Mouse (Mus musculus) common myeloid progenitor, adult 5-6 weeks (primary cell): ENCODE data around the gene Ctla4. TPM values are rescaled to one million over a fixed set of nuclear protein-coding genes. Genes with fewer than 3 reads are reported as not detected.
A peak's percentile ranks its signal among the peaks of the same experiment; 100 is the strongest.

ENCODE experiments used
- ATAC-seq: replicated peaks from 2 replicates; pipeline ENCODE4 v1.8.0; 2016; ENCODE audit warnings: low read depth, mild to moderate bottlenecking, moderate TSS enrichment, inconsistent platforms; ENCODE audit not compliant: poor library complexity, severe bottlenecking
- total RNA-seq: library from RNA; stranded (forward); fragments of 200-1000, 187-1606 nt; gene quantifications from 2 replicates; pipeline ENCODE4 v1.2.3, GENCODE M21; 2017

The Ctla4 gene
- total RNA-seq = not detected in 2 replicates

GRCm38 (mm10) chr1:60886981-60887380 is at the start of gene Ctla4:
TSS of gene Ctla4 (plus strand) at chr1:60887000.
- no peak for ATAC-seq

GRCm38 (mm10) chr1:60839161-60839560 is 47.6 kb upstream of the Ctla4 start:
- no peak for ATAC-seq

DNA sequence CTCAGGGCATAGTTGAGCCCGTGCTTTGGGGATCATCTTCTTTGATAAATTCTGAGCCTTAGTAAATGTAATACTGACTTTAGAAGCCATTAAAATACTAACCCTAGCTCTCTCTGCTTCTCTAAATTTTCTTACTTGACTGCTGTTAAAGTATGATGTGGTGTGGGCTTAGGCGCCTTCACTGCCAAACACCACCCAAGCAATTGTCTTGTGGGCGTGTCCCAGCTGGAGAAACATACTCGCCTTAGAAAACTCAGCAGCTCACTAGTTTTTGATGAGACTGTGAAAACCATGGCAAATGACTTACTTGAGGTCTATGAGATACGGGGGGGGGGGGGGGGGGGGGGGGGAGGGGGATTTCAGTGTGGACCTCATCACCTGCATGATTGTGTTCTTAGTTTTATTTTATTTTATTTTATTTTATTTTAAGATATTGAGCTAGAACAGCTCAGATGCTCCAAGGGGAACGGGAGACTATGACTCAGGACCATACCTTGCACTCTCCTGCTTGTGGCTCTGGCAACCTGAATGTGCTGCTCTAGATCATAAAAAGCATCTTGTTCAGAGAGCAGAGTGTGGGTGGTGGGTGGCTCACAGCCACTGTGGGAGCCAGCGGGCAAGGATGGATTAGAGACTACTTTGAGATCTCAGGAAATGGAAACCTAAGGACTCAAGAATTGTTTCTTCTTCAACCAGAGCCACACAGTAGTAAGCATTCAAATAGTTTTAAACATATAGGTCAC is 41.3 kb upstream of the Ctla4 start:
- ATAC-seq = no peak

DNA sequence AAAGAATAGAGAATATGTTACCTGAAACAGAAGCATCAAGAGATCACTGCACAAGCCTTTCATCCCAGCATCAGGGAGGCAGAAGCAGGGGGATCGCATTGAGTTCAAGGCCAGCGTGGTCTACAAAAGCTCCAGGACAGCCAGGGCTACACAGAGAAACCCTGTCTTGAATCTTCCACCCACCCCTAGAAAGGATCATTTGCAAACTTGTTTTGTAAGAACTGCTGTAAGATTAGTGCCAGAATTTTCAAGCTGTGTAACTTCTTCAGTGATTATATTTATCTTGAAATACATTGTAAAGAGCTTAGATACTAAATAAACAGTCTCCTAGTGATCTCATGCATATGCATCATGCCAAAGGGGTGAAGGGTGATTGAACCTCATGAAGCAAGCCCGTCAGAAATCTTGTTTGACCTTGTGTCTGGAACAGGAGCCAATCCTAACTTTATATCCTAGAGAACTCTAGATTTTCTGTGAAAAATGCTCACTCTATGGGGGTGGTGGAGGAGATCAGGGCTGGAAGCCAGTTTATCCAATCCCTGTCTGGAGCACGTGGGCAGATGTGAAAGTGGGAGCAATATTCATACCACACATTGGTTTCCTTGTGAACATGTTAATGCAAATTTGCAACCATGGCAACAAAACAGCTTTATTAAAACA is 40.1 kb upstream of the Ctla4 start:
- ATAC-seq = no peak

DNA sequence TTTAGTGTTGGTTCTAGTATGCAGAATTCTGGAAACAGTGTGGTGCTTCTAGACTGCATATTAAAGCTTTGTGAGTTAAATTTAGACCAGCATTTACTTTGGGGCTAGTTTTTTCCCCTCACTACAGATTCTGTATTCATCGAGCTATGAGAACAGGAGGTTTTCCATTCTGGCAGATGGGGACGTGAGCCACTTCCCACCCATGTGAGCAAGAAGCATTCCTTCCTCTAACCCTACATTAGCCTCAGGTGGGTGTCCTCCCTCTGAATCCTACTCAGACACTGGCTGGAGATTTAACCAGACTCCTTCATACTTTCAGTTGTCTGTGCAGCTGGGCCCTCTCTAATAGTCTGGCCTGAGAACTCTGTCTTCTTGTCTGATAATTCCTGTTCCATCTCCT is 37.7 kb upstream of the Ctla4 start:
- ATAC-seq = no peak

DNA sequence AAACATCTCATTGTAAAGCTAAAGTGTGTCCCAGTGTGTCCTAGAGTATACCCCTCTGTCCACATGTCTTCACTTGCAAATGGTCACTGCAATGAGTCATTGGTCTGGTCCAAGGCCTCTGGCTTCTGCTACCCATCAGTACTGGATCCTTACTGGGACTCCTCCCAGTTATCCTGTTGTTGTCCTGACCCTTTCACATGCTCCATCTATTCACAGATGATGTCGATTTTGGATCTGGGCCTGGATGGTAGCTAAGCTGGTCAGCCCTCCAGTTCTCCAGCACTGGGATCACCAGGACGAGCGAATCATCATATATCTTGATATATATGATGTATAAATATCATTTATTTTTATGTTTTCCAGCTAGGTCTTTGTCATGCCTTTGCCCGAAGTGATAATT is 37.0 kb upstream of the Ctla4 start:
- no peak for ATAC-seq

GRCm38 (mm10) chr1:60851041-60851781 is 35.6 kb upstream of the Ctla4 start:
- ATAC-seq = no peak

DNA sequence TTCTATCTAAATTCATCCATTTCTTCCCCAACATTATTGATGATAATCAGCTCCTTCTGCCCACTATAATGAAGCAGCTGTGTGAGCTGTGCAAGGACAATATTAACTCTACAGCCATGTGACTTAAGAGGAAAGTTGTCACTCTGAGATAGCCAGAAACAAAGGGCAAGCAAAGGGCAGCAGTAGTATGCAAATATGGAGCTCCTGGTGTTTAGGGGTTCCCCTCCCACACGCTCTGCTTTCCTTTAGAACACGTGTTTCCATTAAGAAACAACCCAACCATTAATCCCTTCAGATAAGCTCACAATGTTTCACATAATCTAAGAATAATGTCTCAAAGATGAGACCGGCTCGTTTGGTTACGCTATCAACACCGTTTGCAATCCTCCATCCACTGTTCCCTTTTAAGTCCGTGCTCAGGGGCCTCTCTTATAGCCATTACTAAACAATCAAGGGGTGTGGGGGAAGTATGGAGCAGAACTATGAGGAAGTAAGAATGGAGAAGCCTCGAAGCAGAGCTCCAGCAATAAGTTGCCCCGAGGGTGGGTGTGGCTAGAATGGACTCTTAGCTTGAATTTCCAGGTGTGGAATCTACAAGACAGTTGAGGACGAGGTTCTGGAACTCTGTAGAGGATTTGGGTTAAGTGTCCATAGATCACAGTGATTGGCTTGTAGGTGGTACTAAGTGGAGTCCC is 34.6 kb upstream of the Ctla4 start:
- ATAC-seq = peak; percentile 87

- no peak for ATAC-seq
Measured at GRCm38 (mm10) chr1:60852770-60853147, 34.0 kb upstream of the Ctla4 start.

DNA sequence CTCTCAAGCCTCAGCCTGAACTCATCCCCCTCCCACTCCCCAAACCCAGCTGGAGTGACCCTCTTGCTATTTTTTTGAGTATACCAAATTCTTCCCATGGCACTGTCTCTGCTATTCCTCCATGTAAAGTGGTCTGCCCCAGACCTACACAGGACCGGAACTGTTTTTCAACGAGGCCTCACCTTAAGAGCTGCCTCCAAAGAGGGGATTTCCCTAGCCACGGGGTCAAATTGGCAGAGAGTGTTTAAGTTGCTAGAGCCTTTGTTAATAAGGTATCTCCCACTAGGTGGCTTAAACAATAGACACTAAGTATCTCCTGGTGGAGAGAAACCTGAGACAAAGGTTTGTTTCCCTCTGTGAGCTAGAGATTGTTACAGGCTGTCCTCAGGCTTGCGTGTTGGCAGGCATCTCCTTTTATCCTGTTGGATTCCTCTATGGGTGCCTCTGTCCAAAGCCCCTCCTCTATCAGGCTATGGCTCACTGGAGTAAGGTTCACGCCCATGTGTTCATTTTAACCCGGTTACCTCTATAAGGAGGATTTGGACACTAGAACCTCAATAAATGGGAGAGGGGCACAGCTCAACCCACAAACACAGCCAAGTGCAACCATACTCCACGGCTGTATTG is 33.4 kb upstream of the Ctla4 start:
- ATAC-seq = no peak

DNA sequence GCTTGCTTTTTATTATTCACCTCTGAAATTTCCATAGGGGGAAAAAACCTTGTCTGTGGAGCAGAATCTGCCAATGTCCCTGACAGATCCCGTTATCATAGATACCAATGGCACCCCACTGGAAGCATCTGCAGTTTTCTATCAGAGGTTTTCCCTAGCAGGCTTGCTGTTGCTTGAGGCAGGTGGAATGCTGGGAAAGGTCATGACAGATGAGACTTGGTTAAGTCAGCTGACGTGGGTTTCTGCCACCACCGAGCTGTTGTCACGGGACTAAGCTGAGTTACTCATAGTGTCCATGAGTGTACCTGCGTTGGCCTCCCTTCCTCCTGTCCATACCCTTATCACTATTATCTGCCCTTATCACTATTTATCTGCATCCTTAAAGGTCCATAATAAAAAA is 32.8 kb upstream of the Ctla4 start:
- ATAC-seq = no peak

DNA sequence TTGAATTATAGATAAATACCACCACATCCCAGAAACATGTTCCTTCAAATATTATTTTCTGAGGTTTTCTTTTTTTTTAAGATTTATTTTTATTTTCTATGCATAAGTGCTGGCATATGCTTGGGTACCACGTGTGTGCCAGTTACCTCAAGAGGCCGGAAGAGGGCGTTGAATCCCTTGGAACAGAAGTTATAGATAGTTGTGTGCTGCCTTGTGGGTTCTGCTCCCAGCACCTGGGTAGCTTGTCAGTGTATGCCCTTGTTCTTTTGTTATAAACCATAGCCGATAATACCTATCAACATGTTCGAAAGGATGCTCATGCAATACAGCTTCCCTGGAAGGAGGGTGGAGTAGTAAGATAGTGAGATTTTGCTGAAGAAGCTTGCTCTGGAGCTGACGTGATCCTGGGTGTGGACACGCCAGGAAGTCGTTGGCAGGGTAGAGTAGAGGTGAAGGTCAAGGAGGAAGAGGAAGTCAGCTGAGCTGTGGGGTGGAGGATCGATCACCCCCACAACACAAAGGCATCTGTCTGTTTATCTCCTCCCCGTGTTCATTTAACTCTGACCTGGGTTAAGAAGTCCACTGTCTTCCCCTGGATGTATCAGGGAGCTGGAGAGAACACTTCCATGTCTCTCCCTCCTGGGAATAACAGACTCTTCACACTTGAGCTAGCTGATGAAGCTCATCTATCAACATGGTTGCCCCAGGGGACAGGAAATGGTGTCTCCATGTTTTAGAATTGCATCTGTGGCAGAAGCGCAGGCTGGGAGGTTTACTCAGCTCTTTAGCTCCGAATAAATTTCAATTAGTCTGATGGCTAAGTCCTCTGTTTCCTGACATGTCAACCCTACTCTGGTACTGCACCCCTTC is 29.2 kb upstream of the Ctla4 start:
- no peak for ATAC-seq

DNA sequence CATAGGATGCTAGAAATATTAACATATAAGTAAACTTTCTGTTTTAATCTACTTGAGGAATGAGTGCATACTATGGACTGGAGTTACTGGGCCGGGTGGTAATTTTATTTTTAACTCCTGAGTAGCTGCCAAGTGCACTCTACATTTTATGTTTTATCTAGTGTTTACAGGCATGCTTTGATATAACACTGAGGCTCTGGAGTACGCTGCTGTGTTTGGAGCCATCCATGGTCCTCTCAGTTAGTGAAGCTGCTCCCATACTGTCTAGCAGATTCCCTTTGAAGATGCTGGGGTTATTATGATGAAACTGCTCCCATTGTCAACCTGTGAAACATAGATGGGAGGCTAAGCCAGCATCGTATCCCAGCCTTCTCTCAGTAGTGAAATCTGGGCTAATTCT is 27.6 kb upstream of the Ctla4 start:
- no peak for ATAC-seq

- ATAC-seq = no peak
Measured at GRCm38 (mm10) chr1:60859842-60860241, 27.0 kb upstream of the Ctla4 start.

DNA sequence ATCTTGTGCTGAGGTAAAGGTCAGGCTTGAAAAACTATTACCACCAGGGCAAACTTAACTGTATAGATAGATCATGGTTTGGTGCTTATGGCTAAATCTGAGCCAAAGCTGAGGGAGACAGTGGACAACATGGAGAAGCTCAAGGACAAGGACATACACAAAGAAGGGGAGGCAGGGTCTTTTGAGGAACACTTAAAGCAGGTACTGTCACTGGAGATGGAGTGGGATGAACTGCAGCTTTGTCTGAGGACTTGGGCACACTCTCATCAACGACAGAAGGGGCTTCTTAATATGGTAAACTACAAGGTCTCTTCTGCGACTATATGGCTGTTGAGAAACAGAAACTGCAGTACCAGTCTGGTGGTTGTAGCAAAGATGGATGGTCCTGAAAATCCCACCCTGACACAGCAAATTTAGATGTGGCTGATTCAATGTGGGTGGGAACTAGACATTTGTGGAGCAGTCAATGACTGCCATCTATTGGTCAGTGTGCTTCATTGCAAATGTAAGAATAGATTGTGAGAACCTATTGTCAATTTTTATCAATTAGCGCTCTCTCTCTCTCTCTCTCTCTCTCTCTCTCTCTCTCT is 26.3 kb upstream of the Ctla4 start:
- peak; percentile 71 for ATAC-seq

GRCm38 (mm10) chr1:60860955-60861354 is 25.8 kb upstream of the Ctla4 start:
- ATAC-seq = no peak

- ATAC-seq = no peak
Measured at GRCm38 (mm10) chr1:60861431-60861830, 25.4 kb upstream of the Ctla4 start.

DNA sequence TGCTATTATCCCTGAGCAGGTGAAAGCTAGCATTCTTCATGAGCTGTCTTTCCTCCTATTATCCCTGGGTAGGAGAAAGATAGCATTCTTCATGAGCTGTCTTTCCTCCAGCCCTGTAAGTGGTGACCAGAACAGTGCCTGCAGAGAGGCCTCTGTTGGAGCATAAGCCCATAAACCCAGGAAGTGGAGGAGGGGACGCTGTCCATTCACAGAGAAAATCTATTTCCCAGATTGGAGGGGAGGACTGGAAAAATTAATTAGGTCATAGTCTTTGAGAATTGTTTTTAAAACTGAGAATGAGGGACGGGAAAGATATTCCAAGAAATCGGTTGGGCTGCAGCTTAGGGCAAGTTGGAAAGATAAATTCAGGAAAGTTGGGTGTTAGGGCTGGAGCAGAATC is 24.3 kb upstream of the Ctla4 start:
- ATAC-seq = no peak

DNA sequence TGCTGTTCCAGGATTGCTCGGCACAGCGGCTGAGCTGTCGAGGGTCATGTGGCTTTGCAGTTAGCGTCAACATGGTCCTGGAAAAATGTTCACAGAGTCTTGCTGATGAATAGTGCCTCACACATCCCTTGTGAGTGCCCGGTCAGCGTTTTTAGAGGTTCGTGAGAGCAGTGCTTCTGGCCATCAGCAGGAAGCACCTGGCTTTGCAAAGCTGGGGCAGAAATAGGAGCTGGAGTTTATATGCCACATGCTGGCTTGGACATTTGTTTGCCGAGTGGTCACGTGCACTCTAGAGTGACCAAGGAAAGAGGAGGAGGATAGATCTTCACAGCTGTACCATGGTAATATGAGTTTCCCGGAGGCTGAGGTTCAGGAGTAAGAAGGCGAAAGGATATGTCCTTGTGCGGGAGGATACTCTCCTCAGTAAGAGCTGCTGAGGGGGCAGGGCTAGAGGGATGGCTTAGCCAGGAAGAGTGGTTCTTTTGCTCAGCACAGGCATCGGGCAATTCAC is 23.8 kb upstream of the Ctla4 start:
- ATAC-seq = peak; percentile 39
